Mouse (Mus musculus) T-helper 1 cell (primary cell): ENCODE measurements around the gene Zfpm1.

Experiments used
- in situ Hi-C: fragments of 300-600 bp; cut with MboI, MseI; formaldehyde crosslinking; loops from one replicate; pipeline ENCODE4 v1.15.1; 2025; ENCODE audit warnings: high pct_unique_total_duplicates

Zfpm1 gene

GRCm38 (mm10) chr8:122294273-122294683 lies 12.3 kb downstream of the Zfpm1 start:
- in situ Hi-C loops, result loop anchor here (25.0 kb wide), 1 partner anchor 1268 kb away; no protein-coding TSS in a partner anchor

GRCm38 (mm10) chr8:122295389-122295788 lies 13.4 kb downstream of the Zfpm1 start:
- in situ Hi-C loops, result loop anchor here (25.0 kb wide), 1 partner anchor 1267 kb away; no protein-coding TSS in a partner anchor

GRCm38 (mm10) chr8:122296173-122297001 lies 14.4 kb downstream of the Zfpm1 start:
- in situ Hi-C loops, result loop anchor here (25.0 kb wide), 1 partner anchor 1266 kb away; no protein-coding TSS in a partner anchor

DNA sequence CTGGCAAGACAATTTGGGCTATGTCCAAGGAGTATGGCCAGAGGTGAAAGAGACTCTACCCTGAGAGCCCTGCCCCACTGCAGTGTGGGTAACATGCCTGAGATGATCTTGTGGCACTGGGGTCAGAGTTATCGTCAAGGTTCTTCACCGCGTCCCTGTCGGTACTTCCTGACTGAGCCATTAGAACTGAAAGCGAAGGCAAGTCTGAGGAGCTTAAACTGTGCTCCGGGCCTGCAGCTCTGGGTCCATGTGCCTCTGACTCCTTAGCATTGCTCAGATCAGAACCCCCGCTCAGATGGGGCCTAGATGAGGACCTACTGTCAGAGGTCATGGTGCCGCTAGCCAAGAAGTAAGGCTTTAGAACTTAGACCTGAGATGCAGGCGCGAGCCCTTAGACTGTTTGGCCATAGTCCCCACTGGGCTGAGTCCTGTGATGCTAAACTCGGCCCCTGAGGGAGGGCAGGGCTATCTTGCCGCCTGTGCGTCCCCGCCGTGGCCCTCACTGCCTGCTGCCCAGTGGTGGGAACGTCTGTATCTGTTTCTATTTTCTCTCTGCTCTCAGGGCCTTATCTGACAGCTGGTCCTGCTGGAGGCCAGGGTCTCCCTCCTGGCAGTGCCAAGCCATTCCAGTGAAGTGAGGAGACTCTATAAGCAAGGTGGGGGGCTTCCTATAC lies 17.8 kb downstream of the Zfpm1 start:
- in situ Hi-C loops, result loop anchor here (25.0 kb wide), 1 partner anchor 1263 kb away; no protein-coding TSS in a partner anchor

DNA sequence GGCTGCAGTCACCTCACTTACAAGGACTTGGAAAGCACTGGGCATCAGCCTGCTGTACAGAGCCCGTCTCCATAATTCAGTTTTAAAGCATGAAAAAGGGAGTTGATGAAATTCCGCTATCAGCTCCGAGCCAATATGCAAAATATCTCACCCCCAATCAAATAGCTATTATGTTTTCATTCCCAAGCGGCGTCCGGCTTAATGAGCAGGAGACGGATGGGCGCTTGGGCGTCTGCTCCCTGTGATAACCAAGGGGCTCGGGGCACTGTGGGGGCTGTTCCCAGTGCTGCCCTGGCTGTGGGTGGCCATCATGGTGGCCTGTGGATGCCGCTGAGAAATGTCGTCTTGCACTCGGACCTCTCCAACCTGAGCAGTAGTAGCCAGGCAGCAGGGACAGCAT lies 19.1 kb downstream of the Zfpm1 start:
- in situ Hi-C loops, result no loop called here

DNA sequence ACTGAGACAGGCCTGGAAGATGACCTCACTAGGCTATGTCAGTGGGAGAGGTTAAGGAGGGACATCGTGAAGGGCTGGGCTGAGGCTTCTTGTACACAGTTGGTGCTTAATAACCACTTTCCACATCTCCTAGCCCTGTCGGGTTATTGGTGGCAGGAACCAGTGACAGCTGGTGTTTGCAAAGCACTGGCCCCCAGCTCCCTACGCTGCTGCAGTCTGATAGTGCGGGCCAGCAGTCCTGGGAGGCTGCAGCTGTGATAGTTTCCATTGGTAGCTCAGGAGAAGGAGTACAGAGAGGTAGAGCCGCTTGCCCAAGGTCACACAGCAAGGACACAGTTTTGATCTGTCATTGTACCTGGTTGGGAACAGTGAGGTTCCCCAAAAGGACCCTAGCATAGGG lies 19.9 kb downstream of the Zfpm1 start:
- in situ Hi-C loops, result no loop called here

GRCm38 (mm10) chr8:122303451-122303850 lies 21.5 kb downstream of the Zfpm1 start:
- in situ Hi-C loops, result no loop called here

- in situ Hi-C loops, result no loop called here
These were observed 22.1 kb downstream of the Zfpm1 start for GRCm38 (mm10) chr8:122304058-122304457.

- in situ Hi-C loops, result no loop called here
These were observed 24.9 kb downstream of the Zfpm1 start for GRCm38 (mm10) chr8:122306660-122307399.

DNA sequence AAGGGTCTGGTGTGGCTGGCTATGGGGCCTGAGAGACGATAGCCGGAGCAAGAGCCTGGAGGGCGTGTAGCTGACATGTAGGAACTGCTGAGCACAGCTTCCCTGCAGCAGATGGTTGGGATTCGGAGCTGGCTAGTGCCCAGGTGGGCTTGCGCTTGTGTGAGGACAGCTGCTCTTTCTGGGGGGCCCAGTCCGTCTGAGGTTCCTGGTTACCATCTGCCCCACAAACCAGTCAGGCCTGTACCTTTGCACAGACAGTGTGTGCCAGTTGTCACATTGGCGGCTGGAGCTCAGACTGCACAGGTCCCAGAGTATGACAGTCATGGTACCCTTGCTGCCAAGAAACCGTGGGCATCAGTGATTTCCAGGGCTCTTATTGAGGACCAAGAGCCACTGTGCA lies 25.9 kb downstream of the Zfpm1 start:
- in situ Hi-C loops, result no loop called here

DNA sequence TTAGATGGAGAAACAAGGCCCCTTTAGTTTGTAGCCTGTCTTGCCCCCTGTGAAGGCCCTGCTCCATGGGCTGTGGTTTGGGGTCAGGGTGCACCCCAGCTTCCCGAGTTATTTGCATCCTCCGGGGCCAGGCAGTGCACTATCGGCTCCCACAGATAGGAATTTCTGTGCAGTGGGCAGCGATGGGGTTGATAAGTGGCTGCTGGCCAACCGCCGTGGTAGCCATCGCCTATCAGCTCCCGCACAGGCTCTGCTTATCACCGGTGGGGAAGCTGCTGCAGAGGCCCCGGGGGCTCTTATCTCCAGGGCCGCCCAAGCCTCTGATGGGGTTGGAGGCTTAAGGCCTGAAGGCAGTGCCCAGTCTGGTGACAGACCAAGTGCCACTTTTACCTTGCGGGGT lies 27.3 kb downstream of the Zfpm1 start:
- in situ Hi-C loops, result no loop called here

DNA sequence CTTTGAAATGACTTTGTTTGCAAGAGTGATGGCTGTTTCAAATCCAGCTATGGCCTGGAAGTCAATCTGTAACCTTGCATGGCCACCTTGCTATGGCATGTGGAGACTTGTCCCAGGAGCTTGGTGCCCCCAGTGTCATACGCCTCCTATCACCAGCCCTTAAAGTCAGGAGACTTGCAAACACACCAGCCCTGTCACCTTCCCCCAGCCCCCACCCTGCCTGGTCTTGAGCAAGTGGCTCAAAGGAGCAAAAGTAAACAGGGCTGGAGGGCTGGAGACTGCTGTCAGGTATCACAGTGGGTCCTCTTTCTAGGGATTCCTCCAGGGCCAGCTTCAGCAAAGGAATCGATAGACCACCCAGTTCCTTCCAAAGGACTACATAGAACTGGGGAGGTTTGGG lies 29.2 kb downstream of the Zfpm1 start:
- in situ Hi-C loops, result no loop called here

DNA sequence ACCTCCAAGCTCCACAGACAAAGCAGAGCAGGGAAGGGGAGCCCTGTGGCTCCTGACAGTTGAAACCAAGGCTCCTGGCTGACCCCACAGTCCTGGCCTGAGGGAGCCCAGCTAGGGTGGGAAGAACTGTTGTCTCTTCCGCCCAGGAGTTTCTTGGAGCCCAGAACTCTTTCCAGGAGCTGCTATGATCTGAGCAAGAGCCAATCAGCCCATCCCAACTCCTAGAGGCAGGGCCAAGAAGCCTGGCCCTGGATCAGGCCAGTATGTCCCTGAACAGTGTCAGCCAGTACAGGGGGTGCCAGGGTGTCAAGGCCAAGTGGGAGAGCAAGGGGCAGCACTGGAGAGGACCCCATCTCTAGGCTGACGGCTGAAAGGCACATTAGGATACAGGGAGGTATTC lies 30.6 kb downstream of the Zfpm1 start:
- in situ Hi-C loops, result no loop called here

DNA sequence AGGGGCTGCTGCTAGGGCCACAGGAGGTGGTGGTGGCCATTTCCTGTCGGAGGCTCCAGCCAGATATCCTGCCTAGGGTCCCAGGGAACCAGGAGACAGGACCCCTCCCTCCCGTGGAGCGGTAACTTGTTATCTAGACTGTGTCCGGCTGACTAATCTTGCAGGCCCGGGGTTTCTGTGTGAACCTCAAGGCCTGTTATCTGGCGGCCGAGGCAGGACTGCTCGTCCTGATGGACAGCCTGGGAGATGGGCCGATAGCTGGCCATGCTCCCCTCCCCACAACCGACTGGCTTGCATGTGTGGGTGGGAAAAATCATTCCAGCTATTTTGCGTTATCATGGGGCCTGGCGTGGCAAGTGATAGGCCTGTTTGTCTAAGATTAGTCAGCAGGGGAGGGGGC lies 31.4 kb downstream of the Zfpm1 start:
- in situ Hi-C loops, result no loop called here

GRCm38 (mm10) chr8:122314899-122315496 lies 33.1 kb downstream of the Zfpm1 start:
- in situ Hi-C loops, result loop anchor here (5.0 kb wide), 1 partner anchor 1108 kb away; no protein-coding TSS in a partner anchor

GRCm38 (mm10) chr8:122316402-122316801 lies 34.5 kb downstream of the Zfpm1 start:
- in situ Hi-C loops, result loop anchor here (5.0 kb wide), 1 partner anchor 1109 kb away; no protein-coding TSS in a partner anchor

DNA sequence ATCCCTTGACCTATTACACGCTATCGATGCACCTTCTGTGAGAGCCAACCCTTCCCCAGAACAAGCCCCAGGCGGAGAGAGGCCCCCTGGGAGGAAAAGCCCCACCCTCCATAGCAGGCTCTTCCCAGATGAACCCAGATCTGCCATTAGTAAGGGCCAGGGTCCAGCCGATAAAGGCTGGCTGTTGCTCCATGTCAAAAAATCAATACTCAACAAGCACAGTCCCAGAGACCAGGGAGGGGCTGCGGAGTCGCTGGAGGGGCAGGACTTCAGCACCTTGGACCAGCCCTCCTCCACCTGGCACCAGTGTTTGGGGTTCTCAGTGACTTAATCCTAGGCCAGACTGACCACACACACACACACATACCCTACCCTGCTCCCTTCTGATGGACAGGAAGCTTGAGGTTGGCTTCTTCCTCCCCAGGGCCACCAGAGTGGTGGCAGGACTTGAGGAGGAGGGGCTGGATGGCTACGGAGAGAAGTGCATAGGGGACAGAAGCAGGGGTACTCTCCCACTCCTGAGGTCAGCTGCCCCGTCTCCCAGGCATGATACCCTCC lies 36.1 kb downstream of the Zfpm1 start:
- in situ Hi-C loops, result loop anchor here (5.0 kb wide), 1 partner anchor 1111 kb away; no protein-coding TSS in a partner anchor

DNA sequence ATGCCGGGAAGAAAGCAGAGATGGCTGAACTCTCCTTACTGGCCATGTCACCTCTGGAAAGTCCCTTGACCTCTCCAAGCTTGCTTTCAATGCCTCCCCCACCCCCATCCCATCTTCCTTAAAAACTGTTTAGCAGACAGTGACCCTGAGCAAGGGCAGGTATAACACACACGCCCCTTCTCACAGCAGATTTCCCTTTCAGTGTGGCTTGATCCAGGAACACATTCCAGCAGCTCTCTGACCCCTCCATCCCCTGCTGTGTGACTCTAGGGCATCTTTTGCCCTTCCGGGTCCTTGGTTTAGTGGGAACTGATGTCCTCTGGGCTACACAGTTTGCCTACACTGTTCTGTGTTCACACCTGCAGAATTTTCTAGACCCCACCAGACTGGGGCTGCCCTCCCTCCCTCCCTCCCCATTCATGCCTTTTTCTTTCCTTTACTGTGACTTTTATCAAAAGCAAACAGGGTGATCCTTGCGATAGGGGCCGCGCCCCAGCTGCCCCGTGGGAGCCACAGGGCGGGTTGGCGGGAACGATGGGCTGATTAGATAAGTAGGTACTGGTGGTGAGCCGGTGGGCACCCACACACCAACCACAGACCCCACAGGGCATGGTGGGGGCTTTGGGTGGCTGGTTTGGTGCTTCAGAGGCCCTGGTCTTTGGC lies 37.2 kb downstream of the Zfpm1 start:
- in situ Hi-C loops, result loop anchor here (5.0 kb wide), 1 partner anchor 1112 kb away; no protein-coding TSS in a partner anchor

DNA sequence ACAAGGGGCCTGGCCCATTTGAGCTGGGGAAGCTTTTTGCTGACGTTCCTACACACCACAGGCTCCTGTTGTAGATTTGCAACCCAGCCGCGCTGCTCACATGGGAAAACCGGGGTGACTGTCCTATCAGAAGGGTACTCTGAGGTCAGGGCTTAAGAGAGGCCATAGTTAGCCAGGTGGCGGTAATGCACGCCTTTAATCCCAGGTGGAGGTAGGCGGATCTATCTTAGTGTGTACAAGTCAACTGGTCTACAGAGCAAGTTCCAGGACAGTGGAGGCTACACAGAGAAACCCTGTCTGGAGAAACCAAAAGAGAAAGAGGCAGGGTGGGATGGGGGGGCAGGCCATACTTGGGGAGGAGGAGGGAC lies 37.8 kb downstream of the Zfpm1 start:
- in situ Hi-C loops, result loop anchor here (5.0 to 10.0 kb wide), 2 partner anchors 495 to 1112 kb away; no protein-coding TSS in a partner anchor

GRCm38 (mm10) chr8:122320541-122320940 lies 38.6 kb downstream of the Zfpm1 start:
- in situ Hi-C loops, result loop anchor here (10.0 kb wide), 1 partner anchor 494 kb away; no protein-coding TSS in a partner anchor
